Mouse (Mus musculus): Measurements from ENCODE around the gene Nat8f5. TPM values are rescaled to one million over a fixed set of nuclear protein-coding genes. Genes with fewer than 3 reads are reported as not detected.
"Not testable (repeated sequence)": the region's sequence is repeated elsewhere in the genome, so short reads cannot be mapped to it uniquely, and the experiment has no call there.

Gene Nat8f5
- polyA plus RNA-seq, 1 experiment from 2014 or later, result not detected

GRCm38 (mm10) chr6:85839982-85840381 lies 19.2 kb upstream of the Nat8f5 start:
- H3K9me3 ChIP-seq (ENCODE audit: control insufficient read depth, low read length), result no peaks in the 10 kb centered on the region
- H3K9ac ChIP-seq (ENCODE audit: low read length), result no peak overlapping the region
- no peaks in the 10 kb centered on the region for H3K4me1 ChIP-seq (ENCODE audit: control insufficient read depth, insufficient read depth, low read length)
- no peak overlapping the region for H3K27ac ChIP-seq (ENCODE audit: low read depth, low read length)
- no peaks in the 10 kb centered on the region for H3K36me3 ChIP-seq (ENCODE audit: control insufficient read depth, insufficient read depth, low read length)
- ATAC-seq (ENCODE audit: insufficient read depth, low FRiP score, low TSS enrichment) (no peak), DNase-seq (ENCODE audit: low spot score) (no peak)
- H3K4me2 ChIP-seq (ENCODE audit: low read depth), result no peak overlapping the region
- no peaks in the 10 kb centered on the region for H3K27me3 ChIP-seq (ENCODE audit: control insufficient read depth, insufficient read depth, low read length)
- WGBS, result 66% methylated on average over 4 of the region's 4 CpGs
- no peak overlapping the region for H3K4me3 ChIP-seq (ENCODE audit: low read depth, low read length)

GRCm38 (mm10) chr6:85838674-85839073 lies 17.9 kb upstream of the Nat8f5 start:
- Histone ChIP-seq H3K27ac (ENCODE audit: low read depth, low read length) (no peak overlapping the region), H3K4me1 (ENCODE audit: control insufficient read depth, insufficient read depth, low read length) (no peaks in the 10 kb centered on the region), H3K36me3 (ENCODE audit: control insufficient read depth, insufficient read depth, low read length) (no peaks in the 10 kb centered on the region), H3K4me2 (ENCODE audit: low read depth) (no peak overlapping the region), H3K27me3 (ENCODE audit: control insufficient read depth, insufficient read depth, low read length) (no peaks in the 10 kb centered on the region), H3K9me3 (ENCODE audit: control insufficient read depth, low read length) (no peaks in the 10 kb centered on the region), H3K9ac (ENCODE audit: low read length) (no peak overlapping the region), H3K4me3 (ENCODE audit: low read depth, low read length) (no peak overlapping the region)
- ATAC-seq (ENCODE audit: insufficient read depth, low FRiP score, low TSS enrichment) (no peak), DNase-seq (ENCODE audit: low spot score) (no peak)
- WGBS, result 68% methylated on average over 8 of the region's 8 CpGs

GRCm38 (mm10) chr6:85837307-85837706 lies 16.5 kb upstream of the Nat8f5 start:
- not testable (repeated sequence) for H3K4me1 ChIP-seq (ENCODE audit: control insufficient read depth, insufficient read depth, low read length); H3K27ac ChIP-seq (ENCODE audit: low read depth, low read length); H3K4me2 ChIP-seq (ENCODE audit: low read depth); ATAC-seq (ENCODE audit: insufficient read depth, low FRiP score, low TSS enrichment); H3K36me3 ChIP-seq (ENCODE audit: control insufficient read depth, insufficient read depth, low read length); H3K9ac ChIP-seq (ENCODE audit: low read length); H3K9me3 ChIP-seq (ENCODE audit: control insufficient read depth, low read length); H3K4me3 ChIP-seq (ENCODE audit: low read depth, low read length); H3K27me3 ChIP-seq (ENCODE audit: control insufficient read depth, insufficient read depth, low read length)
- WGBS, result 31% methylated on average over 12 of the region's 12 CpGs
- peak; percentile 47 for DNase-seq (ENCODE audit: low spot score)

- H3K4me2 ChIP-seq (ENCODE audit: low read depth); H3K9ac ChIP-seq (ENCODE audit: low read length); H3K27me3 ChIP-seq (ENCODE audit: control insufficient read depth, insufficient read depth, low read length); H3K4me3 ChIP-seq (ENCODE audit: low read depth, low read length); H3K27ac ChIP-seq (ENCODE audit: low read depth, low read length); H3K9me3 ChIP-seq (ENCODE audit: control insufficient read depth, low read length); H3K36me3 ChIP-seq (ENCODE audit: control insufficient read depth, insufficient read depth, low read length); H3K4me1 ChIP-seq (ENCODE audit: control insufficient read depth, insufficient read depth, low read length); ATAC-seq (ENCODE audit: insufficient read depth, low FRiP score, low TSS enrichment): not testable (repeated sequence)
- DNase-seq (ENCODE audit: low spot score), result peak; percentile 23
- WGBS, result 23% methylated on average over 7 of the region's 9 CpGs
Measured at GRCm38 (mm10) chr6:85836827-85837226, 16.1 kb upstream of the Nat8f5 start.

- 86% methylated on average over 5 of the region's 5 CpGs for WGBS
- not testable (repeated sequence) for H3K9me3 ChIP-seq (ENCODE audit: control insufficient read depth, low read length); H3K4me2 ChIP-seq (ENCODE audit: low read depth); H3K4me1 ChIP-seq (ENCODE audit: control insufficient read depth, insufficient read depth, low read length); DNase-seq (ENCODE audit: low spot score); H3K27me3 ChIP-seq (ENCODE audit: control insufficient read depth, insufficient read depth, low read length); H3K36me3 ChIP-seq (ENCODE audit: control insufficient read depth, insufficient read depth, low read length); H3K27ac ChIP-seq (ENCODE audit: low read depth, low read length); ATAC-seq (ENCODE audit: insufficient read depth, low FRiP score, low TSS enrichment); H3K4me3 ChIP-seq (ENCODE audit: low read depth, low read length); H3K9ac ChIP-seq (ENCODE audit: low read length)
Measured at GRCm38 (mm10) chr6:85836098-85836497, 15.3 kb upstream of the Nat8f5 start.

GRCm38 (mm10) chr6:85835104-85835503 lies 14.3 kb upstream of the Nat8f5 start:
- DNase-seq (ENCODE audit: low spot score); H3K27me3 ChIP-seq (ENCODE audit: control insufficient read depth, insufficient read depth, low read length); H3K27ac ChIP-seq (ENCODE audit: low read depth, low read length); ATAC-seq (ENCODE audit: insufficient read depth, low FRiP score, low TSS enrichment); H3K9me3 ChIP-seq (ENCODE audit: control insufficient read depth, low read length); H3K9ac ChIP-seq (ENCODE audit: low read length); H3K4me2 ChIP-seq (ENCODE audit: low read depth); H3K4me1 ChIP-seq (ENCODE audit: control insufficient read depth, insufficient read depth, low read length); H3K4me3 ChIP-seq (ENCODE audit: low read depth, low read length); H3K36me3 ChIP-seq (ENCODE audit: control insufficient read depth, insufficient read depth, low read length): not testable (repeated sequence)
- 77% methylated on average over 1 of the region's 2 CpGs for WGBS

- not testable (repeated sequence) for H3K36me3 ChIP-seq (ENCODE audit: control insufficient read depth, insufficient read depth, low read length); H3K9ac ChIP-seq (ENCODE audit: low read length); H3K9me3 ChIP-seq (ENCODE audit: control insufficient read depth, low read length); DNase-seq (ENCODE audit: low spot score); H3K27me3 ChIP-seq (ENCODE audit: control insufficient read depth, insufficient read depth, low read length); ATAC-seq (ENCODE audit: insufficient read depth, low FRiP score, low TSS enrichment); H3K4me1 ChIP-seq (ENCODE audit: control insufficient read depth, insufficient read depth, low read length); H3K27ac ChIP-seq (ENCODE audit: low read depth, low read length); H3K4me2 ChIP-seq (ENCODE audit: low read depth); H3K4me3 ChIP-seq (ENCODE audit: low read depth, low read length)
Measured at GRCm38 (mm10) chr6:85834504-85835100, 13.8 kb upstream of the Nat8f5 start.

- Histone ChIP-seq H3K4me1 (ENCODE audit: control insufficient read depth, insufficient read depth, low read length) (no peaks in the 10 kb centered on the region), H3K4me3 (ENCODE audit: low read depth, low read length) (no peak within 1 kb of the TSS), H3K9me3 (ENCODE audit: control insufficient read depth, low read length) (no peaks in the 10 kb centered on the region), H3K4me2 (ENCODE audit: low read depth) (no peak within 1 kb of the TSS), H3K27me3 (ENCODE audit: control insufficient read depth, insufficient read depth, low read length) (no peaks in the 10 kb centered on the region), H3K27ac (ENCODE audit: low read depth, low read length) (no peak within 1 kb of the TSS), H3K9ac (ENCODE audit: low read length) (no peak within 1 kb of the TSS), H3K36me3 (ENCODE audit: control insufficient read depth, insufficient read depth, low read length) (no peaks in the 10 kb centered on the region)
- 82% methylated on average over 7 of the region's 7 CpGs for WGBS
- ATAC-seq (ENCODE audit: insufficient read depth, low FRiP score, low TSS enrichment) (no peak), DNase-seq (ENCODE audit: low spot score) (no peak)
Measured at GRCm38 (mm10) chr6:85831796-85832321, 11.1 kb upstream of the Nat8f5 start, which contains the start of gene Nat8. Gene Nat8, minus strand, starts transcription at chr6:85832082.

- no peaks in the 10 kb centered on the region for H3K9me3 ChIP-seq (ENCODE audit: control insufficient read depth, low read length)
- H3K4me2 ChIP-seq (ENCODE audit: low read depth), result no peak overlapping the region
- H3K9ac ChIP-seq (ENCODE audit: low read length), result no peak overlapping the region
- WGBS, result 63% methylated on average over 1 of the region's 1 CpGs
- H3K27me3 ChIP-seq (ENCODE audit: control insufficient read depth, insufficient read depth, low read length), result no peaks in the 10 kb centered on the region
- no peaks in the 10 kb centered on the region for H3K4me1 ChIP-seq (ENCODE audit: control insufficient read depth, insufficient read depth, low read length)
- ATAC-seq (ENCODE audit: insufficient read depth, low FRiP score, low TSS enrichment) (no peak), DNase-seq (ENCODE audit: low spot score) (no peak)
- H3K36me3 ChIP-seq (ENCODE audit: control insufficient read depth, insufficient read depth, low read length), result no peaks in the 10 kb centered on the region
- no peak overlapping the region for H3K27ac ChIP-seq (ENCODE audit: low read depth, low read length)
- no peak overlapping the region for H3K4me3 ChIP-seq (ENCODE audit: low read depth, low read length)
Measured at GRCm38 (mm10) chr6:85829462-85829861, 8.7 kb upstream of the Nat8f5 start.

Data from neural tube, embryonic 11.5 days (tissue).